Mouse (Mus musculus): ENCODE results near the gene Usp12. TPM values are rescaled to one million over a fixed set of nuclear protein-coding genes. Genes with fewer than 3 reads are reported as not detected.

The Usp12 gene
- polyA plus RNA-seq, 1 experiment from 2014 or later, result 9.6 TPM

DNA sequence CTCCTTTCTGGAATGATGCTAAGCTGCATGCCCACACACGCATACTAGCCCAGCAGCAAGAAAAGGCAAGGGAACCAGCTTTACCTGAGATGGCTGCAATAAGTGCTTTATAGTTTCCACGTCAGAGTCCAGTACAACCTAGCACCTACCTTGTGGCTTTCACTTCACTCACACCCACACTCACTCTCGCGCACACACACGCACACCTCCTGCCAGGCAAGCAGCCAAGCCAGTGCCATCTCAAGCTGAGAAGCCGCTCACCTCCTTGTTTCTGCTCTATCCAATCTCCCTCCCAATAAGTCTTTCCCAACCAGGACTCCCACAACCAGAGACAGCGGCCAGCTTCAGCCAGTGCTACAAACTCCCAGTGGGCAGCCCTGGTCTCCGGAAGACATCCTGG is 3.9 kb downstream of the Usp12 start:
- DNase-seq (ENCODE audit: low spot score) (no peak), ATAC-seq (no peak)
- H3K9ac ChIP-seq (ENCODE audit: low read length), result peak overlapping the region; percentile 40
- no peak overlapping the region for H3K4me3 ChIP-seq (ENCODE audit: low read depth, low read length)
- no peaks in the 10 kb centered on the region for H3K27me3 ChIP-seq (replicated peaks; ENCODE audit: control insufficient read depth, insufficient read depth, low read length)
- no peaks in the 10 kb centered on the region for H3K9me3 ChIP-seq (replicated peaks; ENCODE audit: control insufficient read depth, low read length)
- H3K4me2 ChIP-seq (ENCODE audit: low read length), result no peak overlapping the region
- no peak overlapping the region for H3K27ac ChIP-seq (ENCODE audit: low read depth, low read length)
- H3K36me3 ChIP-seq (ENCODE audit: control insufficient read depth, insufficient read depth, low read length), result no peaks in the 10 kb centered on the region
- WGBS, result 67% methylated on average over 8 of the region's 8 CpGs
- peaks cover 13% of the 10 kb centered on the region; the same call in 1 of the 2 replicates for H3K4me1 ChIP-seq (ENCODE audit: control insufficient read depth, insufficient read depth, low read length)

DNA sequence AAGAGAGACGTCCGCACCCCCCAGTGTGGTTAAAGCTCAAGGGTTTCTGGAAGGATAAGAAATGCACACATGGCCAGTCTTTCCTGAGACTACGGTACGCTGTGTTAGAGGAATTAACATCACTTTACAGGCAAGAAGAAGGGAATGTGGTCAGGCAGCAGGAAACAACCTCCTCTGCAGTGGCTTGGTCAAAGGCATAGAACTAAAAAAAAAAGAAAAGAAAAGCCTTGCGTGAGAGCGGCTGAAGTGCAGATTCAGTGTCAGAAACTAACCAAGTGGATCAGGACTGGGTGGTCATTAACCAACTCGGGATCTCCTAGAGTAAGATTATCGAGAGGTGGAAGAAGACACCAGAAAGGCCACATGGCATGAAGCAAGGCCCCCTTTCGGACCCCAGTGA is 5.4 kb downstream of the Usp12 start:
- Histone ChIP-seq H3K9ac (ENCODE audit: low read length) (no peak overlapping the region), H3K27me3 (replicated peaks; ENCODE audit: control insufficient read depth, insufficient read depth, low read length) (no peaks in the 10 kb centered on the region), H3K4me2 (ENCODE audit: low read length) (no peak overlapping the region), H3K4me1 (ENCODE audit: control insufficient read depth, insufficient read depth, low read length) (peaks cover 13% of the 10 kb centered on the region; the same call in 1 of the 2 replicates), H3K9me3 (replicated peaks; ENCODE audit: control insufficient read depth, low read length) (no peaks in the 10 kb centered on the region), H3K36me3 (ENCODE audit: control insufficient read depth, insufficient read depth, low read length) (no peaks in the 10 kb centered on the region), H3K4me3 (ENCODE audit: low read depth, low read length) (no peak overlapping the region), H3K27ac (ENCODE audit: low read depth, low read length) (no peak overlapping the region)
- 85% methylated on average over 9 of the region's 9 CpGs for WGBS
- no peak for ATAC-seq
- no peak for DNase-seq (ENCODE audit: low spot score)

DNA sequence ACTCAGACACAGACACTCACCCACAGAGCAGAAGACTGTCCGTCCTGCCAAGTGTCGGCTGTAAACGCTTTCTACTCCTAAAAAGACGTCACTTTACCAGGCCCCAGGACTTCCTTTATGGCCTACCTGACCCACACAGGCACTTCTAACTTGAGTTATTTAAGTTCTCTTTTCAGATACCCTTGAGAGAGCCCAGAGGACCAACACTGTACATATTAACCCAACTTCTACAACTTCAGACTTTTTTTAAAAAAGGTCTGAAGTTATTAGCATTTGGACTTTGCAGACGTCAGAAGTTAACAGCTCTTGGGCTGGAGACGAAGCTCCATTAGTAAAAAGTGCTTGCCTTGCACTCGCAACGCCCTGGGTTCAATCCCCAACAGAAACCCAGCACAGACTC is 8.7 kb downstream of the Usp12 start:
- H3K27me3 ChIP-seq (replicated peaks; ENCODE audit: control insufficient read depth, insufficient read depth, low read length), result no peaks in the 10 kb centered on the region
- no peak overlapping the region for H3K27ac ChIP-seq (ENCODE audit: low read depth, low read length)
- 94% methylated on average over 8 of the region's 8 CpGs for WGBS
- DNase-seq (ENCODE audit: low spot score) (no peak), ATAC-seq (no peak)
- H3K4me1 ChIP-seq (ENCODE audit: control insufficient read depth, insufficient read depth, low read length), result peaks cover 3% of the 10 kb centered on the region; the same call in 1 of the 2 replicates
- H3K36me3 ChIP-seq (ENCODE audit: control insufficient read depth, insufficient read depth, low read length), result no peaks in the 10 kb centered on the region
- no peak overlapping the region for H3K4me2 ChIP-seq (ENCODE audit: low read length)
- no peak overlapping the region for H3K9ac ChIP-seq (ENCODE audit: low read length)
- no peaks in the 10 kb centered on the region for H3K9me3 ChIP-seq (replicated peaks; ENCODE audit: control insufficient read depth, low read length)
- no peak overlapping the region for H3K4me3 ChIP-seq (ENCODE audit: low read depth, low read length)

DNA sequence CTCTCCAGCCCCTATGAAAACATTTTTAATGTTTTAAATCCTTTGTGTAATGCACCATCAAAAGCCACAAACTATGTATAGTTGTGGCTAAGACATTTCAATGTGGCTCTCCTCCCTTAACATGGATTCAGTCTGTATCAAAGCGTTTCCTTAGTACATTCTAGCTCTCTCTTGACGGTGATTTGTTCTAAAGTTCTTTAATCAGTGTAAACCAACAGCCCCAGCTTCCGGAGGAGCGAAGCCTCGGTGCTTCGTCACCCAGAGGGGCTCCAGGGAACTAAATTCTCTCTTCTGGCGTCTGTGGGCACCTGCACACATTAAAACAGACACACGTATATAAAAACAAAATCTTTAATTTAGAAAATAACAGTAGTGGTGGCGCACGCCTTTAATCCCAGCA is 10.9 kb downstream of the Usp12 start:
- no peak for DNase-seq (ENCODE audit: low spot score)
- no peaks in the 10 kb centered on the region for H3K36me3 ChIP-seq (ENCODE audit: control insufficient read depth, insufficient read depth, low read length)

DNA sequence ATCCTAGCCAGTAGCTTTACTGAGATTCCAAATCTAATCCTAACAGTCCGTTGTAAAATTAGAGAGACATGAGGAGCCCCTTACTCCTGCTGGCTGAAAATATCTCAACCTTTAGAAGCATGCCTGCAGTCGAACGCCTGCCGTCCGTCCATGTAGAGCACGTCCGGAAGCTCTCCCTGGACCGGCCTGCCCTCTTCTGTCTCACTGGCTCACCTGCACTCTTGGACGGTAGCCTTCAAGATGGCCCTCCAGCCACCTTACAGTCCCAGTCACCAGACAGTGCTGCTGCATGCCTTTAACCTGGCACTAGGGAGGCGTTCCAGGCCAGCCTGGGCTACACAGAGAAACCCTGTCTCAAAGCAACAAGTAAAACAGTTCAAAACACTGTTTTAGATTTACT is 11.5 kb downstream of the Usp12 start:
- Histone ChIP-seq H3K27me3 (replicated peaks; ENCODE audit: control insufficient read depth, insufficient read depth, low read length) (no peaks in the 10 kb centered on the region), H3K27ac (ENCODE audit: low read depth, low read length) (no peak overlapping the region), H3K36me3 (ENCODE audit: control insufficient read depth, insufficient read depth, low read length) (no peaks in the 10 kb centered on the region), H3K4me1 (ENCODE audit: control insufficient read depth, insufficient read depth, low read length) (no peaks in the 10 kb centered on the region), H3K4me2 (ENCODE audit: low read length) (no peak overlapping the region), H3K4me3 (ENCODE audit: low read depth, low read length) (no peak overlapping the region), H3K9me3 (replicated peaks; ENCODE audit: control insufficient read depth, low read length) (no peaks in the 10 kb centered on the region), H3K9ac (ENCODE audit: low read length) (no peak overlapping the region)
- 91% methylated on average over 10 of the region's 10 CpGs for WGBS
- ATAC-seq (no peak), DNase-seq (ENCODE audit: low spot score) (no peak)

More for the DNA sequence above, 10.9 kb downstream of the Usp12 start:
- 93% methylated on average over 10 of the region's 10 CpGs for WGBS
- ATAC-seq, result no peak
- Histone ChIP-seq H3K4me1 (ENCODE audit: control insufficient read depth, insufficient read depth, low read length) (no peaks in the 10 kb centered on the region), H3K4me3 (ENCODE audit: low read depth, low read length) (no peak overlapping the region), H3K9me3 (replicated peaks; ENCODE audit: control insufficient read depth, low read length) (no peaks in the 10 kb centered on the region), H3K27ac (ENCODE audit: low read depth, low read length) (no peak overlapping the region), H3K9ac (ENCODE audit: low read length) (no peak overlapping the region), H3K4me2 (ENCODE audit: low read length) (no peak overlapping the region), H3K27me3 (replicated peaks; ENCODE audit: control insufficient read depth, insufficient read depth, low read length) (no peaks in the 10 kb centered on the region)

DNA sequence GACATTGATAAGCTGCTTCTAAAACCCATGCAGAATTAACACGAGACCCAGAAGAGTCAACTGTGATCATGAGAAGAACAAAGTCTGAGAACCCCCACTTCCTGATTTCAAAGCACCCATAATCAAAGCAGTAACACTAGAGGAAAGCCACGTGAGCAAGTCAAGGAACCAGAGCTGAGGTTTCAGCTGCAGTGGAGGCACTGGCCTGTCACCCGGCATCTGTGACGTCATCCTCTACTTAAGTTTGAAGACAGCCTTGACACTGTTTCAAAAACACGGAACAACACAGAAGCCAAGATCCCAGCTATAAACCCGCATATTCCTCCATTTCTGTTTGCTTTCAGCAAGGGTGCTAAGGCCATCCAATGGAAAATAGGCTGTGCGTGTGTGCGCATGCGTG is 13.1 kb downstream of the Usp12 start:
- H3K9me3 ChIP-seq (replicated peaks; ENCODE audit: control insufficient read depth, low read length), result no peaks in the 10 kb centered on the region
- WGBS, result 89% methylated on average over 9 of the region's 9 CpGs
- H3K4me3 ChIP-seq (ENCODE audit: low read depth, low read length), result no peak overlapping the region
- DNase-seq (ENCODE audit: low spot score) (no peak), ATAC-seq (no peak)
- H3K27ac ChIP-seq (ENCODE audit: low read depth, low read length), result no peak overlapping the region
- no peak overlapping the region for H3K4me2 ChIP-seq (ENCODE audit: low read length)
- no peak overlapping the region for H3K9ac ChIP-seq (ENCODE audit: low read length)
- no peaks in the 10 kb centered on the region for H3K4me1 ChIP-seq (ENCODE audit: control insufficient read depth, insufficient read depth, low read length)
- no peaks in the 10 kb centered on the region for H3K27me3 ChIP-seq (replicated peaks; ENCODE audit: control insufficient read depth, insufficient read depth, low read length)
- H3K36me3 ChIP-seq (ENCODE audit: control insufficient read depth, insufficient read depth, low read length), result no peaks in the 10 kb centered on the region

DNA sequence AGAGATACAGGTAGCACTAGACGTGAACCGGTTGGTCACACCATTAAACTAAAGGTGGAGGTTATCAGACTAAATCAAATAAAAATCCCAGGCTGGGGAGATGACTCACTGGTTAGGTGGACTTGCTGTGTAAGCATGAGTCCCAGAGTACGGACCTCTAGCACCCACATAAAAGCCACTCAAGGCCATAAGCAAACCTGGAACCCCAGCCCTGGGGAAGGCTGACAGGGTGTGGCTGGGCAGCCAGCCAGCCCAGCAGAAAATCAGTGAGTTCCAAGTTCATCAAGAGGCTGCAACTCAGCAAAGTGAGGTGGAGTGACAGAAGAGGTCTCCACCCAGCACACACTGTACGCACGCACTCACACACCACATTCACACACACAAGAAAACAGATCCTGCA is 14.9 kb downstream of the Usp12 start:
- Histone ChIP-seq H3K9me3 (replicated peaks; ENCODE audit: control insufficient read depth, low read length) (no peaks in the 10 kb centered on the region), H3K4me1 (ENCODE audit: control insufficient read depth, insufficient read depth, low read length) (no peaks in the 10 kb centered on the region), H3K27ac (ENCODE audit: low read depth, low read length) (no peak overlapping the region), H3K9ac (ENCODE audit: low read length) (no peak overlapping the region), H3K4me2 (ENCODE audit: low read length) (no peak overlapping the region), H3K36me3 (ENCODE audit: control insufficient read depth, insufficient read depth, low read length) (no peaks in the 10 kb centered on the region), H3K27me3 (replicated peaks; ENCODE audit: control insufficient read depth, insufficient read depth, low read length) (no peaks in the 10 kb centered on the region), H3K4me3 (ENCODE audit: low read depth, low read length) (no peak overlapping the region)
- 97% methylated on average over 5 of the region's 5 CpGs for WGBS
- ATAC-seq (no peak), DNase-seq (ENCODE audit: low spot score) (no peak)

DNA sequence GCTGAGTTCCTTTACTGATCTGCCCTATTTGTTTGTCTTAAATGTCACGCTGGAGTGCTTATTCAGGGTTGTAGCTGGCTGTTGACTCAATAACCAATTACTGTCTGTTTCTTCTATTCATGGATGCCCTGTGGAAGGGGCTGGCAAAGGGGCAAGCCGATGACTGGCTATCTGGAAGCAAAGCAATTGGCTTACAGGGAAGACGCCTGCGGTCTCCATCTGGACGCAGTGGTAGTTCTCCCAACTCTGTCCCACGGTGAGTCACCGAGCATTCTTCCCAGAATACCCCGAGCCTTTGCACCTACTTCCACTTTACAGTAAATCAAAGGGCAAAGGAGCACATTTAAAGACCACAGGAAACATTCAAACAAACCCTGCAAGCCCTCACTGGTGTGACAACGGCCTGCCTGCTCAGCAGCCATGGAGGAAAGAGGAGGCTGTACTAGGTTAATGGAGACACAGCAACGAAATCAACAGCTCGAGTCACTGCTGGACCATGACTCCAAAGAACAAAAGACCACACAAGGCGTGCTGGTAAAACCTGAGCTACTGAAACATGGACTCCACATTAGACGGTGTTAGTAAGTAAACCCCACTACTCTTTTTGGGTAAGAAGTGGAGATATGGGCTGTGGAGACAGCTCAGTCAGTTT is 17.7 kb downstream of the Usp12 start:
- no peak overlapping the region for H3K9ac ChIP-seq (ENCODE audit: low read length)
- 85% methylated on average over 13 of the region's 13 CpGs for WGBS
- no peak for ATAC-seq

DNA sequence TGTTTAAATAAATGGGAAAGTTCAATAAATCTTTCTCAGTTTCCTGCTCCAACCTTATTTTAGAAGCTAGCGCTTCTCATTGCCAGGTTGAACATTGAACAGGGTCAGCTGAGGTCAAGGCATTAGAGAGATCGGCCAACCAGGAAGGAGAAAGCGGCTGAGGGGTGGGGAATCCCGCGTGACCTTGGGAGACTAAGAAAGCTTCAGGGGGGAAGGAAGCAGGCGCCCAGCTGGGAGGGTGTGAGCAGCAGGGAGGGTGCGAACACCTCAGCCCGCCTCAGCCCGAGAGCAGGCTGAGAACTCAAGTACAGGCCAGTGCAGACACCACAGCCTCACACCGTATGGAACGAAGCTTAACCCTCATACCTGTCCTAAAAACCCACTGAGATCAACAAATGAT is 22.8 kb downstream of the Usp12 start:
- Histone ChIP-seq H3K36me3 (ENCODE audit: control insufficient read depth, insufficient read depth, low read length) (no peaks in the 10 kb centered on the region; the same call in 1 of the 2 replicates), H3K9ac (ENCODE audit: low read length) (no peak overlapping the region), H3K4me3 (ENCODE audit: low read depth, low read length) (no peak overlapping the region), H3K4me1 (ENCODE audit: control insufficient read depth, insufficient read depth, low read length) (no peaks in the 10 kb centered on the region), H3K27ac (ENCODE audit: low read depth, low read length) (no peak overlapping the region), H3K27me3 (replicated peaks; ENCODE audit: control insufficient read depth, insufficient read depth, low read length) (no peaks in the 10 kb centered on the region), H3K9me3 (replicated peaks; ENCODE audit: control insufficient read depth, low read length) (no peaks in the 10 kb centered on the region), H3K4me2 (ENCODE audit: low read length) (no peak overlapping the region)
- DNase-seq (ENCODE audit: low spot score), result no peak
- WGBS, result 61% methylated on average over 11 of the region's 11 CpGs
- ATAC-seq, result no peak

More for the DNA sequence above, 17.7 kb downstream of the Usp12 start:
- Histone ChIP-seq H3K9me3 (replicated peaks; ENCODE audit: control insufficient read depth, low read length) (no peaks in the 10 kb centered on the region), H3K27me3 (replicated peaks; ENCODE audit: control insufficient read depth, insufficient read depth, low read length) (no peaks in the 10 kb centered on the region), H3K4me1 (ENCODE audit: control insufficient read depth, insufficient read depth, low read length) (no peaks in the 10 kb centered on the region), H3K4me2 (ENCODE audit: low read length) (no peak overlapping the region), H3K36me3 (ENCODE audit: control insufficient read depth, insufficient read depth, low read length) (no peaks in the 10 kb centered on the region), H3K4me3 (ENCODE audit: low read depth, low read length) (no peak overlapping the region), H3K27ac (ENCODE audit: low read depth, low read length) (no peak overlapping the region)
- DNase-seq (ENCODE audit: low spot score), result no peak

All from forebrain, embryonic 14.5 days (tissue).